Mouse (Mus musculus) midbrain, embryonic 16.5 days (tissue): Measurements from ENCODE around the gene Ccdc62. TPM values are rescaled to one million over a fixed set of nuclear protein-coding genes. Genes with fewer than 3 reads are reported as not detected.

Experiments used
- ATAC-seq: fragments of 200-750 bp; cut with Nextera tagmentation; 2 replicates; pipeline ENCODE4 v1.8.0; 2017; ENCODE audit warnings: moderate TSS enrichment
- H3K27ac ChIP-seq: fragments of 300-500 bp; sonication (generic); 2 replicates; pipeline ENCODE4 v1.5.1; 2014; ENCODE audit warnings: mild to moderate bottlenecking, low read length, mixed read lengths
- H3K27me3 ChIP-seq: fragments of 300-500 bp; sonication (generic); 2 replicates; pipeline ENCODE4 v1.6.1; 2014; ENCODE audit warnings: low read depth, low read length, mixed read lengths; ENCODE audit not compliant: control insufficient read depth, insufficient read depth
- H3K36me3 ChIP-seq: fragments of 300-500 bp; sonication (generic); 2 replicates; pipeline ENCODE4 v1.6.1; 2014; ENCODE audit warnings: mild to moderate bottlenecking, low read length, moderate library complexity, mixed read lengths; ENCODE audit not compliant: control insufficient read depth, insufficient read depth
- H3K4me1 ChIP-seq: fragments of 300-500 bp; sonication (generic); 2 replicates; pipeline ENCODE4 v1.6.1; 2014; ENCODE audit warnings: mild to moderate bottlenecking, low read length, mixed read lengths; ENCODE audit not compliant: control insufficient read depth, insufficient read depth
- H3K4me2 ChIP-seq: fragments of 300-500 bp; sonication (generic); 2 replicates; pipeline ENCODE4 v1.6.1; 2014; ENCODE audit warnings: mild to moderate bottlenecking, low read length, mixed read lengths
- H3K4me3 ChIP-seq: fragments of 300-500 bp; sonication (generic); 2 replicates; pipeline ENCODE4 v1.5.1; 2014; ENCODE audit warnings: low read depth, mild to moderate bottlenecking, low read length, moderate library complexity, mixed read lengths
- H3K9ac ChIP-seq: fragments of 300-500 bp; sonication (generic); 2 replicates; pipeline ENCODE4 v1.6.1; 2014; ENCODE audit warnings: low read depth, low read length, mixed read lengths
- H3K9me3 ChIP-seq: fragments of 300-500 bp; sonication (generic); replicated peaks from 2 replicates; pipeline ENCODE4 v1.6.1; 2014; ENCODE audit warnings: mild to moderate bottlenecking, low read length, mixed read lengths; ENCODE audit not compliant: control insufficient read depth, poor library complexity, severe bottlenecking
- WGBS: fragments of 180-500 bp; shearing (Covaris S2); extraction: QIAGEN DNeasy Blood & Tissue Kit; methylation state at CpG from one replicate; pipeline ENCODE4 v1.1.7; 2014; 5-methylcytosine and 5-hydroxymethylcytosine counted together
- polyA plus RNA-seq: library from polyadenylated mRNA; unstranded; fragments of >200 nt; fragmentation: Nextera tagmentation; extraction: Ambion mirVana; gene quantifications from 2 replicates; pipeline ENCODE4 v1.2.1, GENCODE M21; 2015

Gene Ccdc62
- polyA plus RNA-seq, 1 experiment from 2014 or later: 4.2 TPM

DNA sequence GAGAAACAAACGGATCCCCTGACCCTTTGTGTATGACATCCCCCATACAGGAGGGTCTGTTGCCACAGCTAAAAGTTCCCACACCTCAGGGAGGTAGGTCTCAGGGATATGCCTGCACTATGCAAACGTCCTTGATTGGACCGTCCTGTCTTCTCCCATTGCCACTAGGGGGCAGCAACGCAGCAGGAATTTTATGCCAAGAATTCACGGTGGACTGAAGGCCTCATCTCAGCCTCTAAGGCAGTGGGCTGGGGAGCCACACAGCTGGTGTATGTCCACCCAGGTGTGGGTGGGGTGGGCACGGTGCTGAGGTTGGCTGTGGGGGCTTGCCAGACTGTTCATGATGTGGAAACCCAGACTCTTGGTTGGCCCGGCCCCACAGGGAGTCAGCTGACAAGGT lies 70.3 kb downstream of the Ccdc62 start:
- ATAC-seq: peak; percentile 63
- no peaks in the 10 kb centered on the region for H3K27me3 ChIP-seq
- no peak overlapping the region for H3K9ac ChIP-seq
- WGBS: 17% methylated on average over 7 of the region's 7 CpGs
- no peak overlapping the region for H3K4me2 ChIP-seq
- peaks cover 18% of the 10 kb centered on the region for H3K36me3 ChIP-seq
- H3K4me3 ChIP-seq: no peak overlapping the region
- no peaks in the 10 kb centered on the region for H3K4me1 ChIP-seq
- no peaks in the 10 kb centered on the region for H3K9me3 ChIP-seq
- H3K27ac ChIP-seq: no peak overlapping the region

DNA sequence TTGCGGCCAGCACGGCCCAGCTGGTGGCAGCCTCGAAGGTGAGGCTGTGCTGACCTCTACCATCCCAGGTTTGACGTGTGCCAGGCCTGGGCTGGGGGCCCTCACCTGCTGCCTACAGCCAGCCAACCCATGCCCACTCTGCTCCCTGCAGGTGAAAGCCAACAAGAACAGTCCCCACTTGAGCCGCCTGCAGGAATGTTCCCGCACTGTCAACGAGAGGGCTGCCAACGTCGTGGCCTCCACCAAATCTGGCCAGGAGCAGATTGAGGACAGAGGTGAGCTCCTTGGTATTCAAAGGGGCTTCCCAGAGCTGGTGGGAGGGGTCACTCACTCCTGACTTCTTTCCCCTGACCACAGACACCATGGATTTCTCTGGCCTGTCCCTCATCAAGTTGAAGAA lies 70.8 kb downstream of the Ccdc62 start:
- no peak for ATAC-seq
- no peaks in the 10 kb centered on the region for H3K4me1 ChIP-seq
- no peak overlapping the region for H3K27ac ChIP-seq
- H3K27me3 ChIP-seq: no peaks in the 10 kb centered on the region
- no peak overlapping the region for H3K4me2 ChIP-seq
- H3K9me3 ChIP-seq: no peaks in the 10 kb centered on the region
- H3K36me3 ChIP-seq: peaks cover 23% of the 10 kb centered on the region
- 54% methylated on average over 9 of the region's 9 CpGs for WGBS
- no peak overlapping the region for H3K9ac ChIP-seq
- H3K4me3 ChIP-seq: no peak overlapping the region

GRCm38 (mm10) chr5:124002876-124003275 lies 72.4 kb downstream of the Ccdc62 start:
- WGBS: 48% methylated on average over 2 of the region's 2 CpGs
- H3K36me3 ChIP-seq: peaks cover 27% of the 10 kb centered on the region
- peak overlapping the region; percentile 53 for H3K27ac ChIP-seq
- H3K9ac ChIP-seq: no peak overlapping the region
- no peak overlapping the region for H3K4me3 ChIP-seq
- no peaks in the 10 kb centered on the region for H3K27me3 ChIP-seq
- no peaks in the 10 kb centered on the region for H3K4me1 ChIP-seq
- ATAC-seq: no peak
- H3K9me3 ChIP-seq: no peaks in the 10 kb centered on the region
- H3K4me2 ChIP-seq: no peak overlapping the region

- Histone ChIP-seq H3K9ac (no peak overlapping the region), H3K36me3 (peaks cover 29% of the 10 kb centered on the region), H3K4me1 (no peaks in the 10 kb centered on the region), H3K4me2 (no peak overlapping the region), H3K27ac (no peak overlapping the region; the same call in 1 of the 2 replicates), H3K27me3 (no peaks in the 10 kb centered on the region), H3K4me3 (no peak overlapping the region), H3K9me3 (no peaks in the 10 kb centered on the region)
- 53% methylated on average over 4 of the region's 4 CpGs for WGBS
- ATAC-seq: no peak
These were observed 72.9 kb downstream of the Ccdc62 start for GRCm38 (mm10) chr5:124003375-124003774.

GRCm38 (mm10) chr5:124004356-124005150 lies 74.1 kb downstream of the Ccdc62 start:
- ATAC-seq: no peak

GRCm38 (mm10) chr5:124005151-124005500 lies 74.6 kb downstream of the Ccdc62 start:
- 93% methylated on average over 15 of the region's 15 CpGs for WGBS
- no peak overlapping the region for H3K27ac ChIP-seq
- no peak overlapping the region for H3K4me3 ChIP-seq
- no peak overlapping the region for H3K9ac ChIP-seq
- H3K4me2 ChIP-seq: no peak overlapping the region
- no peak for ATAC-seq
- H3K9me3 ChIP-seq: no peaks in the 10 kb centered on the region
- H3K27me3 ChIP-seq: no peaks in the 10 kb centered on the region
- peaks cover 33% of the 10 kb centered on the region for H3K36me3 ChIP-seq
- no peaks in the 10 kb centered on the region for H3K4me1 ChIP-seq

More at GRCm38 (mm10) chr5:124004356-124005150, 74.1 kb downstream of the Ccdc62 start:
- Histone ChIP-seq H3K4me1 (no peaks in the 10 kb centered on the region), H3K27me3 (no peaks in the 10 kb centered on the region), H3K4me2 (no peak overlapping the region), H3K27ac (no peak overlapping the region), H3K36me3 (peaks cover 33% of the 10 kb centered on the region), H3K9ac (no peak overlapping the region), H3K9me3 (no peaks in the 10 kb centered on the region), H3K4me3 (no peak overlapping the region)
- WGBS: 87% methylated on average over 17 of the region's 17 CpGs

- no peak for ATAC-seq
- H3K9ac ChIP-seq: no peak overlapping the region
- H3K36me3 ChIP-seq: peaks cover 33% of the 10 kb centered on the region
- WGBS: 80% methylated on average over 11 of the region's 11 CpGs
- H3K9me3 ChIP-seq: no peaks in the 10 kb centered on the region
- peaks cover under 1% of the 10 kb centered on the region; the same call in 1 of the 2 replicates for H3K4me1 ChIP-seq
- no peak overlapping the region for H3K27ac ChIP-seq
- no peak overlapping the region for H3K4me3 ChIP-seq
- no peak overlapping the region for H3K4me2 ChIP-seq
- no peaks in the 10 kb centered on the region for H3K27me3 ChIP-seq
These were observed 75.1 kb downstream of the Ccdc62 start for GRCm38 (mm10) chr5:124005591-124005990.

DNA sequence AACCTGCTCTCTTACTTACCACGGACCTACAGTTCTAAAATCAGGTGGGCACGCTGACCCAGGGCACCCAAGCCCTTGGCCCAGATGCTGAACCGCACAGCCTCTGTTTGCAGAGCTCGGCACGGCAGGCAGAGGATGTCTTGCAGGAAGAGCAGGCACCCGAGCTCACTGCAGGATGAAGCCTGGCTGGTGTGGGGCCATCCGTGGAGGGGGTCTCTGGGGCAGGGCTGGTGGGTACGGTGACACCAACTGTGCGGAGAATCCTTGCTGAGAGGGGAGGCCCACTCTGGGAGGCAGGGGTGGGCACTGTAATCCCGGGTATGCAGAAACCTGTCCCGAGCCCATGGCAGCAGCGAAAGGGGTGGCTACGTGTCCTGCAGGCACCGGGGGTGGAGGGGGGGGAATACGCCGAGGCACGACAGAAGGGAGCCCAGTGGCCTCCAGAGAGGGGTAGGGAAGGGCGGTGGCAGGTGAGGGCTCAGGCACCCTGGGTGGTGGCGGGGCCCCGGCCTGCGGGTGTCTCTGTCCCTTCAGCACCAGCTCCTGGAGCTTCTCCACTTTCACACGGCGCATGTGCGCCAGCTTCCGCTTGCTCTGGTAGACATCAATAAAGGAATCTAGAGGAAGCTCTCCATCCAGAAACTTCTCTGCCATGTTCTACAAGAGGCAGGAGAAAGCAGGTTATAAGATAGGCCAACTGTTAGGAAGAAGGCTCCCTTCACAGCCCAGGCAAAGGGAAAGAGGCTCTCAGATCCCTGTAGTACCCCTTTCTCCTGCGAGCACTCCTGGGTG lies 75.8 kb downstream of the Ccdc62 start:
- Histone ChIP-seq H3K4me2 (no peak overlapping the region), H3K9ac (no peak overlapping the region), H3K9me3 (no peaks in the 10 kb centered on the region), H3K4me1 (peaks cover 7% of the 10 kb centered on the region), H3K36me3 (peaks cover 33% of the 10 kb centered on the region), H3K27me3 (no peaks in the 10 kb centered on the region), H3K27ac (no peak overlapping the region), H3K4me3 (no peak overlapping the region)
- ATAC-seq: no peak
- 90% methylated on average over 26 of the region's 26 CpGs for WGBS

GRCm38 (mm10) chr5:124006891-124007491 lies 76.5 kb downstream of the Ccdc62 start:
- Histone ChIP-seq H3K27me3 (no peaks in the 10 kb centered on the region), H3K27ac (no peak overlapping the region), H3K4me3 (no peak overlapping the region), H3K36me3 (peaks cover 33% of the 10 kb centered on the region), H3K9me3 (no peaks in the 10 kb centered on the region), H3K4me1 (peaks cover 14% of the 10 kb centered on the region), H3K4me2 (no peak overlapping the region), H3K9ac (no peak overlapping the region)
- ATAC-seq: no peak
- 86% methylated on average over 17 of the region's 17 CpGs for WGBS
